Mouse (Mus musculus) ZHBTc4 (cell line): Measurements from ENCODE around the gene Chit1.

ENCODE experiments used
- DNase-seq: peaks from one replicate; pipeline ENCODE4 v3.0.0-alpha.2; 2011; ENCODE audit warnings: low read depth, low spot score

Chit1 gene

DNA sequence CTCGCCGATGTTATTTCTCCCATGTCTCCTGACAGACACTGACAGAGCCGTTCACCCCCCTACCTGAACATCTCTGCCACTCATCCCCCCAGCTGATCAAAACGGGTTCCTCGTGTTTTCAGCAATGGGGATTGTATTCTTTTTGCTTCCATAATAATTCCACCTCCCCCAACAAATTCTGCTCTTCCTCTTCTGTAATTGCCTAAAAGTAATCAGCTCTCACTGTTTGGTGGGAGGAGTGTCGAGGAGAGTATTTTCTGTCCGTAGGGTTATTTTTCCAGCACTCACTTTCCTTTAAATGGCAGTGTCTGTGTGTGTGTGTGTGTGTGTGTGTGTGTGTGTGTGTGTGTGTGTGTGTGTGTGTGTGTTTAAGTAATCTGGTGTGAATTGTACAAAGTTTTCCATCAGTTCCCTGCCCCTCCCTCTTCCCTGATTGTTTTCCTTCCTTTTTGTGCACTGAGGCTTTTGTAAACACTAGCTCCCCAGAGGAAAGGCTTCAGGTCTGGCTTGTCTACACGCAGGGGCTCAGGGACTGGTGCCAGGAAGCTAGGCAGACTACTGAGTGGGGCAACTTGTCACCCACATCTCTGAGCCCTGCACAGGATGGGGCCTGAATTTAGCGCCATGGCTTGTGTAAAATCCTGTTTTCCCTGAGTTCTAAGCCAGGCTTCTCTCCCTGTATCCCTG is 31.4 kb upstream of the Chit1 start:
- DNase-seq, result peak; percentile 32

DNA sequence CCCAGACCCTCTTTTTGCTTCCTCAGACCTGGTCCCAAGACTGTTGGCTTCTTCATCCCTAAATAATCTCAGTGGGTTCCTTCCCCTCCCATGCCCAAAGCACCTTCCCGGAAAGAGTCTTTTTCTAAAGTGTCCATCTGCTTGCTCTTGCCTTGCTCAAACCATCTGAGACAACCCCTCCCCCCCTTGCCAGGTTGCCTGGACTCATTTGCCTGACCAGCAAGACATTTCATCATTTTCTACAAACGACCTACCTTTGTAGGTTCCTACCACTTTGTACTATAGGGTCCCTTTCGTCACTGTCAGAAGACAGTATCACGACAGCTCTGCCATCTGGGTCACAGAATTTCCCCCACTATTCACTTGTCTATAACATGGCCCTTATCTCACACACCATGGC is 30.6 kb upstream of the Chit1 start:
- DNase-seq, result no peak

DNA sequence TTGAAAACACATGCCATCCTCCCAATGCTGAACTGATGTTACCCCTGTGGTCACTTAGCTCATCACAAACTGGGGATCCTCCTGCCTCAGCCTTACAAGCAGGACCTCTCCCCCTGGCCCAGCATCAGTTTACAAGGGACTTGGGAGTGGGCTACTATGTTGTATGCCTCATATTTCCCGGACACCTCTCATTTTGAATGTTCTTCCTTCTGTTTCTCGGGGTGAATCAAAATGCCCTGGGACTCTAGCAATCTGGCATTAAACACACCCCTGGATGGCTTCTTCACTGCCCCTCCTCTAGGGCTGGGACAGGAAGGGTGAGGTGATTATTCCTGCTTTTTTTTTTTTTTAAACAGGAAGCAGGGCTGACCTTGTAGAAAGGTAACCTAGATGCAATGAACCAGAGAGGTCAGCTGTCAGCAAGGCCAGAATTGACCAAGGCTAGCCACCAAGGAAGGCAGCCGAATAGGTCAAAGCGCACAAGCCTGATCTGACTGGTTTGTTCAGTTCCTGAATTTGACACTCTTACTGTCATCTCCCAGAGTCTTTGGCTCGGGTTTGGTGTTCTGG is 30.1 kb upstream of the Chit1 start:
- no peak for DNase-seq

DNA sequence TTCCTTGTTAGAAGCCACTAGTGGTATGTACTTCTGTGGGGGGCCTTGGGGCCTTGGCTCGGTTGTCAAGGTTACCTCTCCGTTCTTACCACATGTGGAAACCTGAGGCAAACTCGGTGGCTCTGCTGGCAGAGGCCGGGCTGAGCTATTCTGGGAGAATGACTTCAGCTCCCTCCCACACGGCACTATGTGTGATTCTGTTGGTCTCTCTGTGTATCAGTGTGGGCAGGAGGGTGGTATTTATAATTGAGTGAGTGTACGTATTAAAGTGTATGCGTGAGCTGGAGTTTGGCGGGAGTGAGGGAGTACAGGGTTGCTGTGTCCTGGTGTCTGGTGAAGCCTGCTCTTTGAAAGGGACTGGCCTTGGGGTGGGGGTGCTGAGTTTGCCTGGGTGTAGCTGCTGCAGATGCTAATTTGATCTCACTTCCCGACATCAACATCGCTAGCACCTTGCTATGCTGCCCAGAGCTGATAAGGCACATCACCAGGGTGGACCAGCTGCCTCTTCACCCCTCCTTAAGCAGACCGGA is 28.0 kb upstream of the Chit1 start:
- DNase-seq, result peak; percentile 37

DNA sequence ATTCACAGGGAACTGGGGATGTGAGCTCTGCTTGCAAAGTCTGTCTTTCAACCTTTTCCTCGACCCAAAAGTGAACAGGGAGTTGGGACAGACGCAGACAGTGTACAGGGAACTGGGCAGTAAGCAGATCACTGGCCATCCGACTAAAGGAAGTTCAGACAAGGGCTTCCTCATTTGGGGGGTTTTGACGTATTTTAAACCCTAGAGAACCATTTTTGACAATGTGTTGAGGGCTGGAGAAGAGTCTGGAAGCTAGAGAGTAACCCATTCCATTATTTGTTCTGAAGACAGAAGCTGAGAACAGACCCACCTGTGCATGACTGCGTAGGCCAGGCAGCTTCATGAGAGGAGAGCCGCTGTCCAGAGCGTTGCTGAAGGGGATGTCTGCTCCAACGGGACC is 27.4 kb upstream of the Chit1 start:
- no peak for DNase-seq

DNA sequence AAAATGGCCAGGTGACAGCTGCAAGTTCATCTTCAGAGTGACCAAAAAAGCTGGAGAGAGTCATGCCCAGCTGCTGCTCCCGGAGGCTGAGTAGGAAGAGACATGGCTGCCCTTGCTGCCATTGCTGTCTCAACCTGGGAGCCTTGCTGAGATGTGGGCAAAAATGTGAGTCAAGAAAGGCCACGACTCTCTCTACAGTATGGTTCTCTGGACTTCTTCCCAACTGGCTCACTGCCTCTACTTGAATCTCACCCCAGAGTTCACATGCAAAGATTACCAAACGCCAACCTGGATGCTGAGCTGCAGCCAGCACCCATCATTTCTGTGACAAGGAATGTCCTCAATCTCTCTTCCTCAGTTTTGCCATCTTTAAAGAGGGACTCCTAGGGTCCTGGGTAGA is 26.9 kb upstream of the Chit1 start:
- no peak for DNase-seq

DNA sequence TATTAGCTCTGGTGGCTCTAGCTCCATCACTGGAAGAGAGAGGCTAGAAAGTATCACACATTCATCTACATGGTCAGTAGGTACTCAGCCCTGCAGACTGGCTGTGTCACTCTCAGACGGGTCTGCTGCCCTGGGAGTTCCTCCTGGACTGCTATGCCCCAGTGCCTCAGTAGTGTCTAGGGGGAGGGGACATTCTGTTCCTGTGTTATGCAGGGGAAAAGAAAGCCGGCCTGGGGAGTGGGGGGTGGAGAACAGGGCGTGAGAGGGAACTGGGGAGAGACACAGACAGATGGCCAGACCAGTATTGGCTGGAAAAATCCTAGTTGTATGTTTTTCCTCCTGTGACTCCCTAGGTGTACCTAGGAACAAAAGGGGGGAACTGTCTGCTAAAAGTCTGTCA is 25.0 kb upstream of the Chit1 start:
- peak; percentile 71 for DNase-seq

DNA sequence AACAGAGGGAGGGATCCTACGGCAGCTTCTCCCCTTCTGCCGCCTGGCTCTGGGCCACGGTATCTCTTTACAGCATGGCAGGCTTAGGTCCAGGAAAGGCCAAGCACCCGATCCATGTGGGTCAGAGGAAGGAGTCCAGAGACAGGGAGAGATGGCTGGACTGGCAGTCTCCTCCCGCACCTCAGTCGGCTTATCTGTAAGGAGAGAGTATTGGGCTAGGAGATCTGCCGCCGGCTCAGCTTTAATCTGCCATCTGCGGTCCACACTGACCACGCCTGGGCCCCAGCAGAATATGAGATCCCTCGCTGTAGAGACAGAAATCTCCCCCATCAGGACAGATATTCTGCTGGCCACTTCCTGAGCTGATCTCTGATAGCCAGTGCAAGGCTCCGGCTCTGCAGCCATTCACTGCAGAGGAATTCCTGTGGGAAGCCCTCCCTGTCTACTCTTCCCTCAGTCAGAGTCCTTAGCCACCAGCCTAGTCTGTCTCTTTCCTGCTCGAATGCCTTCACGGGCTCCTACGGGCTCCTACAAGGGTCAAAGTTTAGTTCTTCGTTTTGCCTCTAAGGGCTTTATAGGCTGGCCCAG is 24.1 kb upstream of the Chit1 start:
- peak; percentile 39 for DNase-seq

DNA sequence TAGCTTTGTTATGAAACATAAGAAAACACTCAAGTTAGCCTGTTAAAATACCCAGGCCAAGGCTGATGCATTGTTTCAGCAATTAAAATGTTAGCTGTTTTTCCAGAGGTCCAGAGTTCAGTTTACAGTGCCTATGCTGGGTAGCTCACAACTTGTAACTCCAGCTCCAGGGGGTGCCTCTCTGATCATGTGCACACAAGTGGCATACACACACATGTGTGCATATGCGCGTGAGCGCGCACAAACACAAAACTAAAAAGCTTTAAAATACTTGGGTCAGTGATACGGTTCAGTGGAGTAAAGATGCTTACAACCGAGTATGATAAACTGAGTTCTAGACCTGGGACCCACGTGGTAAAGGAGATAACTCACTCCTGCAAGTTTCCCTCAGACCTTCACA is 22.0 kb upstream of the Chit1 start:
- DNase-seq, result no peak

DNA sequence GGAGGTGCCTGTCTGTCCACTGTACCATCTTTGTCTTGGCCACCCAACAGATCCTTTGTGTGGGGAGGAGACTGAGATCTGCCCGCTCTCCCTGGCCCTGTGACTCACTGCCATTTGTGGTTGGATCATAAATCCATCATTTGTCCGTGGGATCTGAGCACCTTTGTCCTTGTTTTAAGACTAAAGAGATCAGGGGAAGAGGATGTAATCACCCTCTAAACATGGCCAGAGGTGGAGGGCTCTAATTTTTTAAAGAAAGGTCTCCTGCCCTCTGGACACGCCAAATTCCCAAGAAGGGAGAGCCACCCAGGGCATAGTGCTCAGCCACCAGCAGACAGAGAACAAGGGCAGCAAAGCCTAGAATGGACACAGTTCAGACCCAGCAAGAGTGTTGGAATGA is 19.2 kb upstream of the Chit1 start:
- DNase-seq, result no peak

DNA sequence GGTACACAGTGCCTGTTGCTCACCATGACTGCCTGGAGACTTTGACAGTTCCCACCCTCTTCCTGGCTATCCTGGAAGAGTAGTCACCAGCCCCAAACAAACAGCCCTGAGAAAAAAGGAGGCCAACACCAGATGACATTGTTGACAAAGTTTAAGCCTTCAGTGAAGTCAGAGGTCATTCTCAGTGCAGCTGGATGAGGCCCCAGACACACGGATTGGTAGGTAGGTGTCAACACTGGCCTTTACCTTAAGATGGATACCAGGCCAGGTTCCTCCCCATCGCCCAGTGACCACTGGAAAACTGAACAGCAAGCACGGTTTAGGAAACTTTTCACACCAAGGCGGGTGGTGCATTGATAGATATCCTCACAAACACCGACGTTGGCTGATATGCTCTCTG is 18.7 kb upstream of the Chit1 start:
- DNase-seq, result no peak

DNA sequence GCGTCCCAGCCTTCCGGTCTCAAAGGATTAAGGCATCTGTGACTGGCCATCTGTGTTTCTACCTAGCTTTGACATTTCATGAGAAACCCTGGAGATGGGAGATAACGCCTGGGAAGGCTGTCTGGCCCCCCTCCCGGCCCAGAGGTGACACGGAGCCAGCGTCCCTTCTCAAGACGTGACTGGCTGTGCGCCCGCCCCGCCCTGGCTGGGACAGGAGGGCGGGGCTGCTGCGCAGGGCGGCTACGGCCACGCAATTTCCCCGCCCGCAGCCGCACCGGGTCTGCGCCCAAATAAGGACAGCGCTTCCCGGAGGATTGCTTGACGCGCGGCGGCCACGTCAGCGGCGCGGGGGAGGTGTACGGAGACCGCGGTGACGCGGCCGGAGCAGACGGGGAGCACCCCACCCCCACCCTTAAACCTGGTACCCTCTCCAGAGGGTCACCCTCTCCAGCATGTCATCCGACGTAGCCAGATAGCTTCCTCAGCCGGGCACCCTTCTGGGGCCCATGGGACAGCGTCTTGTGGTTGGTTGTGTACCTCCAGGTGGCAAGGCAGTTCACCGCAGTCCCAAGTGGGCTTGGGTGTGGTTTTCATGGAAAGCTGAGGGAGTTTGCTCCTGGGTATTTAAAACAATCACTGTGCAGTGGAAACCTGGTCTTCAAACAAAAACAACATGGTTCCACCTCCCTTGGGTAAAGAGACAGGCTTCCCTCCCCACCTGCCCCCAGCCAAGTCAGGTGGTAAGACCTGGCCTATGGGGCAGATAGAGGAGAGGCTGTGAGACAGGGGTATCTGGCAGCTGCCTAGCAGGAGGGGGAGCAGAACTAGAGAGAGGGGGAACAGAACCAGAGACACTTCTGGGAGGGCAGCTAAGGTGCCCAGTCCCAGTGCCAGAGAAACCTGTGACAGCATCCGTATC is 17.9 kb upstream of the Chit1 start:
- peak; percentile 92 for DNase-seq

DNA sequence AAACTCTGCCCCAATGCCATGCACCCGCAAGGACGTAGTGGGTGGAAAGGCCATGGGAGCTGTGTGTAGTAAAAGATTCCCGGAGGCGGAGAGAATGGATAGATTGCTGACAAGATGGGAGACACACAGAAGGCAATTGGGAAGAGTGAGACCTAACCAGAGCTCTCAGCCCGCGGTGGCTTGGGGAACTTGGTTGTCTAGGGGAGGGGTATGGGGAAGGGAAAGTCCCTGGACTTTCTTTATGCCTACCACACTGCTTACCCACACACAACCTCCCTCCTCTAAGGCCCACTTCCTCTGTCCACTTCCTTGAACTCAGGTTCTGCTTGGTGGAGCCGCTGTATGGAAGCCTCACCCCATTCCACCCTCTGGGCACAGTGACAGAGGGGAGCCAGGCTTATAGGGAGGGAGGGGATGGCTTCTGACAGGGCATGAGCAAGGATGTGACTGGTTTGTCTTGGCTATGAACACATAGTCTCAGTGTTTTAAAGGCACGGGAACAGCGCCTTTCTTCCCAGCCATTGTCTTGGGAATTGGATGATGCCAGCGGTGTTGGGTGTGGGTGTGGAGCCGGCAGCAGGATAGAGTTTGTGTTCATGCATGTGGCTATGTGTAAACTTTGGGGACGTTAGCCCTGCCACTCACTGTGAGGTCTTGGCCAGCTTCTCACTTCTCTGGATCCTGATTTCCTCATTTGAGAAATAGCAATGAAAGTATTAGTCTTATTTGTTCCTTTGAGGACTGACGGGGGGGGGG is 17.1 kb upstream of the Chit1 start:
- no peak for DNase-seq

DNA sequence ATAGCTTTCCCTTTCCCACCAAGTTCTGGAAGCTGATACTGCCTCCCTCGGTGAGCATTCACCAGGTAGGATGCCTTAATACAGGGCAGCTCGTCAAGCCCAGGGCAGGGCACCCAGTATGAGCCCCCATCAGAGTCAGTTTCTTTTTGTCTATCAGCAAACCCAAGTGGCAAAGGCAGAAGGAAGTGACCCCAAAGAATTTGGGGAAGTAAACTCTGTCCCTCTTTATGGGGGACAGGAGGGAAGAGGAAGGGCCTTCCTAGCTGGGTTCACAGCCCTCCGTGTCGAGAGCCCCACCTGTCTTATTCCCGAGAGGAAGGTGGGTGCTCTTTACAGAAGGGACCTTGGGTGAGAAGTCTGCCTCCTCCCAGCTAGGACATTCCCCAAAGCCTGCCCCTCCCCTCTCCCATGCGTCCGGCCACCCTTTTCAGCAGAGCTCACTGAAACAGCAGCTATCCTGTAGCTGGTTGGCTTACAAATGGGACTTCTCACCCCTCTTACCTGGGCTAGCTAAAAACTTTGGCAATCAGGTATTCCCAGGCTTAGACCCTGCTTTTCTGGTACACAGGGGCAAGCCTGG is 15.9 kb upstream of the Chit1 start:
- no peak for DNase-seq

DNA sequence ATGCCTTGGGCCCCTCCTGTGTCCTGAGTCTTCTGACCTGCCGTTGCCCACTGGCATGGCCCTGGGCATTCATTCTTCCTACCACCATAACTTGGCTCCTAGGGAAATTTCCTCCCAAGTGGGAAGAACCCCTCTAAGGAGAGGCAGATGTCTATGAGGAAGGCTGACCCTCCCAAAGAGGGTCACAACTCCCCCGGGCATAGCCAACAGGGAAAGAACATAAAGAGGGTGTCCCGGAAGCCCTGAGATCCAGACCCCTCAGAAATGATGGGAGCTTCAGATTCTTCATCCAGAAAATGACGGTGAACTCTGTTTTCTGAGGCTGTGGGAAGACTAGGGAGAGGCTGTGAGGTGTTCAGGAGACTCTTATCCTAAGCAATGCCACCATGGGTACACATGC is 15.3 kb upstream of the Chit1 start:
- DNase-seq, result no peak

DNA sequence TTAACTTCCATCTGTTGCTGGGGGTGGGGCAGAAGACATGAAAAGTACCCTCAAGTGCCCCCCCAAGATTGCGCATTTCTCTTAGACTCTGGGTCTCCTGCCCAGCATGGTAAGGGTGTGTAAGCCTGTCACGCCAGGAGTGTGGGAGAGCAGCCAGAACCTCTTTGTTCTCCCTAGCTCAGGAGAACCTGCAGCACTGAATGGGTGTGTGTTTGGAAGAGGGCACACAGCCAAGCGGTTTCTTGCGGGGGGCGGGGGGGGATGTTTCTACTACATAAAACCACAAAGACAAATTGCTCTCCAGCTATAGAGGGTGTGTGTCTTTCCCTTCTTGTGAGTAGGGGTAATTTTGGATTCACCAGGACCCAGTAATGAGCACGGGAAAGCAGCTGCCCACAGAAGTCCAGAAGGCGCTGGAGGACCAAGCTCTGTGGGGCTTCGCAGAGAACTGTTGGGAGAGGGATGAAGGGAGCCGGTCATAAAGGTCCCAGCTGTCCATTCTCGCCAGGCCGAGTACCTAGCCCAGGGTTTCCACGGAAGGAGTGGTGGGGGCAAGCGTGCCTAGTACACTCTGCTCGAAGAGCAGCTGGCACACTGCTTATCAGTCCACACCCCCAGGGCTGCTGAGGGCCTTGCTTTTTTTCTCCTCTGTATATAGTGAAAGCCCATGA is 14.6 kb upstream of the Chit1 start:
- no peak for DNase-seq

DNA sequence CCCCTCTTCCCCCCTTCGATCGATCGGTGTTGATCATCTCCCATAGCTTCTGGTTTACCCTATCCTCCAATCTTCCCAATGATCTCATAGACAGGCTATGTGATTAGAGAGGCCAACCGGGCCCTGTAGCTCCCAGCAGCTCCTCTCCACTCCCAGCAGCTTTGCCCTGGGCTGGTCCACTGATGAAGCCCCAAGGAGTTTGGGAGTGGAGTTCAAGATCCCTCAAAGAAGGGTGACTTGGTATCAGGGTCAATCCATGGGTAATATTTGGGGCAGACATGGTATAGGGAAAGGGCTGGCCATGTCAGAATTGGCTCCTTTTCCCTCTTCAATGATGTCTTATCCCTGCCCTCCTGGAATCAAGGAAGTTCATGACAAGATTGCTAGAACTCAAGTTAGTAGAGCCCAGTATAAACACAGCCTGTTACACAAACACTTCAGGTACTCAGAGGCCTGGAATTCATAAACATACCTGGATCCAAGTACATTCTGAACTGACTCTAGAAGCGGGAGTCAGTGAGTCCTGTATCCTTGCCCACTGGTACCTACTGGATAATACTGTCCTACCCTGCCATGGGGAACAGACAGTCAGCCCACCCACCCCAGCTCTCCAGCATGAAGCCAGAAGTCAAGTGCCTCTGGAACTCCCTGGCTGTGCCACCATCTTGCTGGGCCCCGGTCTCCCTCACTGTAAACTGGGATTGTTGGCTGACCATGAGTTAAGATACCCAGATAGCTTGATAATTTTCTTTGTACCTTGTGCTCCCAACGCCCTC is 13.8 kb upstream of the Chit1 start:
- DNase-seq, result no peak

DNA sequence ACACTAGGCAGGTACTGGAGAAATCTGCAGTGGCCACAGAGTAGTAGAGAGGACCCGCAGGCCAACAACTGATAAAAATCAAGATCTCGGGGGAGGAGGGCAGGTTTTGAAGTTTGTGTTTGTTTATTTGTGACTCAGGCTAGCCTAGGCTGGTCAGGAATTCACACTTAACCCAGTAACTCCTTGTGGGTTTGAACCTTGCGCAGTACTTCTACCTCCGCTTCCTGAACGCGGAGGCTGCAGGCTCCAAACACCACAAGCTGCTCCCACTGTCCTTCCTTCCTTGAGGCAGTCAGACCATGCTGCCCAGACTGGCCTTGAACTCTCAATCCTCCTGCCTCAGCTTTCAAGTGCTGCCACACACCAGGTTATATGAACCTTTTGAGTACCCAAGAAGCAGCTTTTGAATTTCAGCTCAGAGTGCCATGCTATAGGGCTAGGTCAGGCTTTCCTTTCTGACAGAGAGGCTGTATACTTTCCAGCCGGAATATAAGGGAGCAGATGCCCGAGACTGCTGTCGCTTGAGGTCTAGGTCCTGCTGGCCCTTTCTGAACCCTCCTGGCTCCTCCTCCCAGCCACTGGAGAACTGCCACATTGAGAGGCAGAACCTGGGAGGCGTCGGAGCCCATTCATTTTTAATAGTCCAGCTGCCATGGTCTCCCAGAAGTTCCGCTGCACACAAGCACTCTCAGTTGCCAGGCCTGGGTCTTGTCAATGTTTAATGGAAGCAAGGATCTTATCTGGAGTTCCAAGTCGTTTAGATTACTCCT is 12.9 kb upstream of the Chit1 start:
- DNase-seq, result no peak
